Mouse (Mus musculus): ENCODE data around the gene Gfpt1. TPM values are rescaled to one million over a fixed set of nuclear protein-coding genes. Genes with fewer than 3 reads are reported as not detected.
A peak's percentile ranks its signal among the peaks of the same experiment; 100 is the strongest.

Gene Gfpt1
- polyA plus RNA-seq, 1 experiment, result 17.3 TPM

DNA sequence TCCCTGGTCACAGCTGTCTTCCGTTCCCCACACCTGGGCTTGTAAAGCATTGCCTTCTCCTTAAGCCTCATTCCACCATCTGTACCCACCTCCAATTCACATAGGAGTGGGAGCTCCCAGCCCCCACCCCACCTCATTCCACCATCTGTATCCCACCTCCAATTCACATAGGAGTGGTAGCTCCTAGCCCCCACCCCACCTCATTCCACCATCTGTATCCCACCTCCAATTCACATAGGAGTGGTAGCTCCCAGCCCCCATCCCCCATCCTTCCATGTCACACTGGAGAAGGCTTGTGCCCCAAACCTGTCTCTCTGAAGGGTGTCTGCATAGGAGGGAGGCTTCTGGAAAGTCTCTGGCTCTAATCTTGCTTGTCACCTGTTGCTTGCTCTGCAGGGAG, 60.7 kb downstream of the Gfpt1 start:
- no peak for DNase-seq
- TF ChIP-seq CTCF (IDR thresholded peaks at IDR 0.05; ENCODE audit: insufficient read depth, low read length) (no peak), POLR2A (IDR thresholded peaks at IDR 0.05; ENCODE audit: borderline replicate concordance, extremely low read depth, low read depth, low read length) (no peak)
- 96% methylated on average over 1 of the region's 1 CpGs for WGBS
- H3K4me3 ChIP-seq (replicated peaks; ENCODE audit: extremely low read depth, low read depth, low read length), result no peak overlapping the region
- H3K4me1 ChIP-seq (ENCODE audit: control insufficient read depth, insufficient read depth, low read length), result peaks cover 6% of the 10 kb centered on the region

DNA sequence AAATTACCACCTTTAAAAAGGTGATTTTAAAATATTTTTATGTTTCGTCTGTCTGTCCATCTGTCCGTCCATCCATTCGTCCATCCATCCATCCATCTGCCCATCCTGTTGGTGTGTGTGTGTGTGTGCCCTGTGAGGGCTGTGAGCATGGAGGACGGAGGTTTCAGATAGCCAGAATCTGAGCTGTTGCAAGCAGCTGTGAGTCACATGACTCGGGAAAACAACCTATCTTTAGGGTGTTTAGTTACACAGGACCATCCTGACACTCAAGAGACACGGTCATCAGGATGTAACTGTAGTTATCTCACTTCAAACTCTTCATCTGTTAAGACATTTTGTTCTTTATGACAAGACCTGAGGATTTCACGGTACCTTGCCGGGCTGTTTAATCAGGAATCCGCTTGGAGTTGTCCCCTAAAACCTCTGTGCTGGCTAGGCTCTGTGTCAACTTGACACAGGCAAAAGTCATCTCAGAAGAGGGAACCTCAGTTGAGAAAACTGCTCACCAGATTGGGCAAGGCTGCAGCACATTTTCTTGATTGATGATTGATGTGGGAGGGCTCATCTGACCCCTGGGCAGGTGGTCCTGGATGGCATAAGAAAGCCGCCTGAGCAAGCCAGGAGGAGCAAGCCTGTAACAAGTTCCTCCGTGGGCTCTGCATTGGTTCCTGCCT, 61.6 kb downstream of the Gfpt1 start, which contains the start of gene D6Ertd527e:
Gene D6Ertd527e (plus strand): TSS at position 624 of the 674 bp plus-strand sequence.
- 84% methylated on average over 11 of the region's 11 CpGs for WGBS
- no peak within 1 kb of the TSS for H3K4me3 ChIP-seq (replicated peaks; ENCODE audit: extremely low read depth, low read depth, low read length)
- no peak for TF ChIP-seq POLR2A (IDR thresholded peaks at IDR 0.05; ENCODE audit: borderline replicate concordance, extremely low read depth, low read depth, low read length)
- no peak for TF ChIP-seq CTCF (IDR thresholded peaks at IDR 0.05; ENCODE audit: insufficient read depth, low read length)
- peaks cover 6% of the 10 kb centered on the region for H3K4me1 ChIP-seq (ENCODE audit: control insufficient read depth, insufficient read depth, low read length)
- DNase-seq, result no peak

DNA sequence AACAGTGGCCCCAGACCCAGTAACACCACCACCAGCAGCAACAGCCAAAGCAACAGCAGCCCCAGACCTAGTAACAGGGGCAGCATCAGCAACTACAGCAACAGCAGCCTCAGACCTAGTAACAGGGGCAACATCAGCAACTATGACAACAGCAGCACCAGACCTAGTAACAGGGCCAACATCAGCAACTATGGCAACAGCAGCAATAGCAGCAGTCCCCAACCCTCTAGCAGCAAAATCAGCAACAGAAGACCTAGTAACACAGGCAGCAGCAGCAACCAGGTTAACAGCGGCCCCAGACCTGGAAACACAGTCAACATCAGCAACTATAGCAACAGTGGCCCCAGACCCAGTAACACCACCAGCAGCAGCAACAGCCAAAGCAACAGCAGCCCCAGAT, 68.8 kb downstream of the Gfpt1 start:
- Histone ChIP-seq H3K4me1 (ENCODE audit: control insufficient read depth, insufficient read depth, low read length) (no peaks in the 10 kb centered on the region), H3K4me3 (replicated peaks; ENCODE audit: extremely low read depth, low read depth, low read length) (no peak overlapping the region)
- no peak for DNase-seq
- 97% methylated on average over 1 of the region's 1 CpGs for WGBS
- no peak for TF ChIP-seq POLR2A (IDR thresholded peaks at IDR 0.05; ENCODE audit: borderline replicate concordance, extremely low read depth, low read depth, low read length)
- TF ChIP-seq CTCF (IDR thresholded peaks at IDR 0.05; ENCODE audit: insufficient read depth, low read length), result no peak

DNA sequence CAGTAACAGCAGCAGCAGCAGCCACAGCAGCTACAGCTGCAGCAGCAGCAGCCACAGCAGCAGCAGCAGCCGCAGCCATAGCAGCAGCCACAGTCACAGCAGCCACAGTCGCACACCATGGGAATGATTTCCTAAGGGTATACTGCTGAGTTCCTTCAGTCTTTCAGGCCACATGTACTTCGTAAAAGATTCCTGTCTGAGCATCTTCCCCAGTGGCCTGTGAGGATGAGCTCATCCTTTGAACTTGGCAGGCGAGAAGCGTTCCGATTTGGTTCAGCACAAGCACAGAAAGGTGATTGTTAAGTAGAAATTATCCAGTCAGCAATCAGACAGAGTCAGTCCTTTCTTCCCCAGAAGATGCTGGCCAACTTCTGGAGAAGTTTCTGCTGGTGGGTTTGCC, 69.5 kb downstream of the Gfpt1 start:
- TF ChIP-seq POLR2A (IDR thresholded peaks at IDR 0.05; ENCODE audit: borderline replicate concordance, extremely low read depth, low read depth, low read length) (no peak), CTCF (IDR thresholded peaks at IDR 0.05; ENCODE audit: insufficient read depth, low read length) (no peak)
- H3K4me1 ChIP-seq (ENCODE audit: control insufficient read depth, insufficient read depth, low read length), result no peaks in the 10 kb centered on the region
- no peak overlapping the region for H3K4me3 ChIP-seq (replicated peaks; ENCODE audit: extremely low read depth, low read depth, low read length)
- 78% methylated on average over 6 of the region's 6 CpGs for WGBS
- DNase-seq, result no peak

DNA sequence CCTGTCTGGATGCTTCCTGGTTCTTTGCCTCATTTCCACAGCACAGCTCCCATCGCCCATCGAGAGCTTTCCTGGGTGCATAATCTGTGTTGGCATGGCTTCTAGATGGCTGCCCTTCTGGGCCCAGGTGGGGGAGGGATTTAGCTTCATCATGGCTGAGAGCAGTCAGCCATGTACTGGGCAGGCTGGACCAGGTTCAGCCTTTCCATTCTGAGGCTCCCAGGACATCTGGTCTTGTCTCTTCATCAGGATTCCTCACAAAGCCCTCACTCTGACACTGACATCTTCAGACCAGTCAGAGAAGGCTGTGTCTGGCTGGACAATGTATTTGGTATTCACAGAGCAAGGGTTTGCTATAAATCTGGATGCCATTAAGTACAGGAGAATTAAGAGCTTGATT, 73.3 kb downstream of the Gfpt1 start:
- H3K4me1 ChIP-seq (ENCODE audit: control insufficient read depth, insufficient read depth, low read length), result peaks cover 3% of the 10 kb centered on the region; the same call in 1 of the 2 replicates
- DNase-seq, result no peak
- TF ChIP-seq POLR2A (IDR thresholded peaks at IDR 0.05; ENCODE audit: borderline replicate concordance, extremely low read depth, low read depth, low read length), result no peak
- TF ChIP-seq CTCF (IDR thresholded peaks at IDR 0.05; ENCODE audit: insufficient read depth, low read length), result no peak
- no peak overlapping the region for H3K4me3 ChIP-seq (replicated peaks; ENCODE audit: extremely low read depth, low read depth, low read length)
- 89% methylated on average over 2 of the region's 2 CpGs for WGBS

DNA sequence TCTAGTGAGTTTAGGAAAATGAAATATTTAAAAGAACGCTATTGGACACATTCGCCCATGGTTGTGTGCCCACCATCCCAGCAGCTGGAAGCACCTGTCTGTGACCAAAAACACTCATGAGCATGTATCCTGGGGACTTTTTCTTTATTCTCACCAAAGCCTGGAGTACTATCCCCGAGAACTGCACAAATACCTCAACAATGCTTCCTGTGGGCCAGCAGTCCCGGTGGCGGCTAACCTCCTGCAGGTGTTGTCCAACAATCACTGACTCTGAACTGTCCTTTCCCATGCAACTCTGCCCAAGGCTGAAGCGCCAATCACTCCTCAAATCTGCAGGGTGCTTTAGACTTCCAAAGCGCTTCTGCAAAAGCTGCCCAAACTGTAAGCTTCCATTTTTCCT, 74.0 kb downstream of the Gfpt1 start:
- no peak overlapping the region for H3K4me3 ChIP-seq (replicated peaks; ENCODE audit: extremely low read depth, low read depth, low read length)
- no peak for DNase-seq
- TF ChIP-seq POLR2A (IDR thresholded peaks at IDR 0.05; ENCODE audit: borderline replicate concordance, extremely low read depth, low read depth, low read length) (no peak), CTCF (IDR thresholded peaks at IDR 0.05; ENCODE audit: insufficient read depth, low read length) (no peak)
- WGBS, result 83% methylated on average over 7 of the region's 7 CpGs
- H3K4me1 ChIP-seq (ENCODE audit: control insufficient read depth, insufficient read depth, low read length), result peaks cover 3% of the 10 kb centered on the region; the same call in 1 of the 2 replicates

DNA sequence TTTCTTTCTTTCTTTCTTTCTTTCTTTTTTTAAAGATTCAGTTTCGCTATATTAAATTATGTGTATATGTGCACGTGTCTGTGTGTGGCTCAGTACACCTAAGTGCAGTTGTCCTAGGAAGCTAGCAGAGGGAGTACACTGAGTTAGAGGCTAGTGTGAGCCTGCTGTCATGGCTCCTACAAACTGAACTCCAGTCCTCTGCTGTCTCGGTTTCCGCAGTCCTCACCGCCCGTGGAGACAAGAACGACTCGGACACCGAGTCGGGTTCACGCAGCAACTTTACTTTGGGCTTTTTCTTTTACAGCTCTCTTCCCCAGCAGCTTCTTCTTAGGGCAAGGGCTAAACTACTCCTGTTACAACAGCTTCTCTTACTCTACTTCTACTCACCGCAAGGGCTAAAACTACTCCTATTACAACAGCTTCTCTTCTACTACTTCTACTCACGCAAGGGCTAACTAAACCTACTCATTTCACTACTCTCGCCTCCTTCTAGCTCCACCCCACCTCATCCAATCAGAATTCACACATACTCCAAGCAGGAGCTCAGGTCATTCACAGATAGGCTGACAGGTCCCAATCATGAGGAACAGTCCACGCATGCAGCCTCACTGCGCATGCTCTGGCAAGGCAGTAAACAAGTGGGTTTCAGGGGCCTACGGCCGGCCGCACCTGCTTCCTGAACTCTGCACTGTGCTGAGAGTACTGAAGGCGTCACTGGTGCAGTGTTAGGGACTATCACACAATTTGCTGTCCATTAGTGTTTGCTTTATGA, 76.6 kb downstream of the Gfpt1 start:
- WGBS, result 65% methylated on average over 20 of the region's 20 CpGs
- no peak for DNase-seq
- Histone ChIP-seq H3K4me3 (replicated peaks; ENCODE audit: extremely low read depth, low read depth, low read length) (no peak overlapping the region), H3K4me1 (ENCODE audit: control insufficient read depth, insufficient read depth, low read length) (peaks cover 6% of the 10 kb centered on the region; the same call in 1 of the 2 replicates)
- TF ChIP-seq POLR2A (IDR thresholded peaks at IDR 0.05; ENCODE audit: borderline replicate concordance, extremely low read depth, low read depth, low read length), result peak; percentile 5; the same call in 1 of the 2 replicates
- no peak for TF ChIP-seq CTCF (IDR thresholded peaks at IDR 0.05; ENCODE audit: insufficient read depth, low read length)

DNA sequence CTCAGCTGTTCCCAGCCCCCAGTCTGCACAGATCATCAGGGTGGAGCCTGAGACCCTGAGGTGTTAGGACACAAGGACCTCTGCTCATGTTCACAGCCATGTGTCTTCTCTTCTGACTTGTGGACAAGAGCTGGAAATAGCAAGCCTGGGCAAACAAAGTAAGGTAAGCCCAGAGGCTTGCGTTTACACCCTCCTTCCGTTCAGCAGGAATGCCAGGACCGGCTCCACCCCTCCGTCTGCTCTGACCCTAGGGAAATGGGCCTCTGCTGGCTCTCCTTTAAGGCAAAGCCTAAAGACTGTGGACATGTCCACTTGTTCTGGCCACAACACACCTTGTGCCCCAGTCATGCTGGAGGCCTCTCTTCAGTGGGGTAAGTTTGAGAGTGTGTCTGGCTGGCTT, 77.3 kb downstream of the Gfpt1 start:
- H3K4me1 ChIP-seq (ENCODE audit: control insufficient read depth, insufficient read depth, low read length), result peaks cover 6% of the 10 kb centered on the region; the same call in 1 of the 2 replicates
- no peak overlapping the region for H3K4me3 ChIP-seq (replicated peaks; ENCODE audit: extremely low read depth, low read depth, low read length)
- 23% methylated on average over 4 of the region's 4 CpGs for WGBS
- no peak for TF ChIP-seq POLR2A (IDR thresholded peaks at IDR 0.05; ENCODE audit: borderline replicate concordance, extremely low read depth, low read depth, low read length)
- no peak for TF ChIP-seq CTCF (IDR thresholded peaks at IDR 0.05; ENCODE audit: insufficient read depth, low read length)
- DNase-seq, result no peak

DNA sequence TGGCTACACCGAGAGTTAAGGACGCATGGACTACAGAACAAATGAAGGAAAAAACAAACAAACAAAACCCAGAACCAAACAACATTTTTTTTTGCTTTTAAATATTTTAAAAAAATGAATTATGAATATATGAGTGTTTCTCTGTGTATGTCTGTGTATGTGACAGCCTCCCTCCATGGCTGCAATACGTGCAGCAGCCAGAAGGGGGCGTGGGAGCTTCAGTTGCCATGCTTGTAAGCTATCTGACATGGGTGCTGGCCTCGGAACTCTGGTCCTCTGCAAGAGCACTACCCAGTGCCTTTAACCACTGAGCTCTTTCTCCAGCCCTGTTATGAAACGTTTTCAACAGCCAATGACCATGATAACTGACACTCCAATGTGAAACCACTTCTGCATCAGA, 78.0 kb downstream of the Gfpt1 start:
- DNase-seq, result no peak
- Histone ChIP-seq H3K4me3 (replicated peaks; ENCODE audit: extremely low read depth, low read depth, low read length) (no peak overlapping the region), H3K4me1 (ENCODE audit: control insufficient read depth, insufficient read depth, low read length) (peaks cover 6% of the 10 kb centered on the region; the same call in 1 of the 2 replicates)
- TF ChIP-seq CTCF (IDR thresholded peaks at IDR 0.05; ENCODE audit: insufficient read depth, low read length), result peak; percentile 31; the same call in 1 of the 2 replicates
- TF ChIP-seq POLR2A (IDR thresholded peaks at IDR 0.05; ENCODE audit: borderline replicate concordance, extremely low read depth, low read depth, low read length), result no peak
- WGBS, result 82% methylated on average over 6 of the region's 6 CpGs
